8 mouse cellular contexts compared by ENCODE assay signal in the genomic region with DNA sequence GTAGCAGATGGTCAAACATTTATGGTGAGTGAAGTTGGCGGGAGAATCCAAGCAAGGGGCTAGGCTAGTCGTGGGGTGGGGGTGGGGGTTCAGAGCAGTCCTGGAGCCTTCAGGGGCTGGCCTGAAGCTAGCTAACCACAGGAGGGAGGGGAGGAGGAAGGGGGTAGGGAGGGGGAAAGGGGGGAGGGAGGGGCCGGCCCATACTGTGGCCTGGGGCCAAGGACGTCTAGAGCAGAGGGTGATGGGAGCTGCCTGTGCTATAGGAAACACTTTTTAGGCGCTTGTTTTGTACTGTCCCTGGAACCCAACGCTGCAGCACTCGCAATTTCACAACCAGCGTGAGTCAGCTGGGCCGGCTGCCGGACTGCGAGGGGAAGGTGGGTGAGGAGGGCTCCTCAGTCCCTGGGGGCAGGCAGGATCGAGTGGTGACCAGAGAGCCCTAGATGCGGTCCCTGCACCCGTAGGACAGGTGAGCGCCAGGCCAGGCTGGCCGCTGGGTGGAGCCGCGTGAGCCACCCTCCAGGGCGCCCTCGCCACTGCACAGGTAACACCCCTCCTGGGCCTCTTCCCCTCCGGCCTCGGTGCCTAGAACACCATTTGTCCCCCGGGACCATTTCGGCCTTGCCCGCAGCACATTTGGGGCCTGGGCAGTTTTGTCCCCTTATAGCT. TPM values are rescaled to one million over a fixed set of nuclear protein-coding genes. Genes with fewer than 3 reads are reported as not detected.
DNase-seq lines count a peak whose midpoint lies in the region; ATAC-seq lines count a peak whose summit lies in the region.

No protein-coding gene starts in this region.

- 0 out of 2 replicates have a peak, but pooled peaks cover 7% of the 10 kb centered on the region for H3K4me1 ChIP-seq in forebrain, embryonic 15.5 days
- H3K4me1 ChIP-seq in hindbrain, embryonic 10.5 days (replicated peaks): 0 out of 2 replicates have a peak, but pooled peaks cover 5% of the 10 kb centered on the region

- no peaks in the 10 kb centered on the region for H3K9me3 ChIP-seq in forebrain, embryonic 15.5 days
- no peaks in the 10 kb centered on the region for H3K9me3 ChIP-seq in hindbrain, embryonic 10.5 days

- WGBS in forebrain, embryonic 15.5 days: 21% methylated on average over 25 of the region's 25 CpGs
- WGBS in hindbrain, embryonic 10.5 days: 20% methylated on average over 24 of the region's 25 CpGs

- peak overlapping the region; percentile 63 for H3K4me3 ChIP-seq in forebrain, embryonic 15.5 days
- peak overlapping the region; percentile 66 for H3K4me3 ChIP-seq in hindbrain, embryonic 10.5 days

- H3K9ac ChIP-seq in forebrain, embryonic 15.5 days (replicated peaks): peak overlapping the region; percentile 70

- H3K27ac ChIP-seq in forebrain, embryonic 15.5 days (replicated peaks): peak overlapping the region; percentile 71
- peak overlapping the region; percentile 87 for H3K27ac ChIP-seq in hindbrain, embryonic 10.5 days

- H3K27me3 ChIP-seq in forebrain, embryonic 15.5 days: no peaks in the 10 kb centered on the region
- peaks cover 15% of the 10 kb centered on the region for H3K27me3 ChIP-seq in hindbrain, embryonic 10.5 days (ENCODE audit: insufficient read depth, poor library complexity, severe bottlenecking)

- H3K4me2 ChIP-seq in forebrain, embryonic 15.5 days (replicated peaks): peak overlapping the region; percentile 64

- DNase-seq in MEL-GATA-1-ER (ENCODE audit: extremely low read depth, low read depth): peak; percentile 36
- DNase-seq in cerebellum, adult 11 months: peak; percentile 36
- peak; percentile 58 for DNase-seq in hindbrain, embryonic 10.5 days (ENCODE audit: low spot score)
- DNase-seq in layer of hippocampus, postnatal 10 days (ENCODE audit: low spot score in 2 of 2): peak; percentile 12 to 46
- DNase-seq in lung, postnatal 36 days: peak; percentile 56
- DNase-seq in ovary, postnatal 36 days (ENCODE audit: low spot score): peak; percentile 51
- DNase-seq in urinary bladder, postnatal 14 days (ENCODE audit: low spot score): peak; percentile 54

- no peaks in the 10 kb centered on the region for H3K36me3 ChIP-seq in forebrain, embryonic 15.5 days
- H3K36me3 ChIP-seq in hindbrain, embryonic 10.5 days: no peaks in the 10 kb centered on the region

- peak; percentile 85 for ATAC-seq in forebrain, embryonic 15.5 days (replicated peaks)

RNA-seq across cellular contexts. Expression of gene Ctps2, which starts 0.5 kb away (rescaled TPM):
- polyA plus RNA-seq in forebrain, embryonic 15.5 days (2015; fragmentation: Nextera tagmentation; extraction: Ambion mirVana): 89.1 and 98.7 TPM in 2 replicates
- polyA plus RNA-seq in hindbrain, embryonic 10.5 days (2016; fragmentation: Nextera tagmentation; extraction: Ambion mirVana): 60.0 and 67.8 TPM in 2 replicates
- total RNA-seq in layer of hippocampus, postnatal 10 days (2021): 10 to 100 TPM; 59.6 to 63.5 TPM

RNA-seq across cellular contexts. Expression of gene Syap1, which starts 13.3 kb away (rescaled TPM):
- 30.1 and 31.2 TPM in 2 replicates for polyA plus RNA-seq in forebrain, embryonic 15.5 days (2015; fragmentation: Nextera tagmentation; extraction: Ambion mirVana)
- polyA plus RNA-seq in hindbrain, embryonic 10.5 days (2016; fragmentation: Nextera tagmentation; extraction: Ambion mirVana): 22.0 and 25.7 TPM in 2 replicates
- 10 to 100 TPM; 37.3 to 39.4 TPM for total RNA-seq in layer of hippocampus, postnatal 10 days (2021)

Comparison
In these comparisons a context has a peak if more than half of its experiments do, and no peak if none do; other contexts are left out.
1. Peak in every context shown above with its lines: DNase-seq, ATAC-seq, H3K4me3 ChIP-seq and H3K27ac ChIP-seq.